Mouse (Mus musculus): ENCODE measurements around the gene Sirt3. TPM values are rescaled to one million over a fixed set of nuclear protein-coding genes. Genes with fewer than 3 reads are reported as not detected.

Gene Sirt3
- polyA plus RNA-seq, 1 experiment from 2014 or later = 24.7 TPM

- Histone ChIP-seq H3K4me1 (peaks cover 4% of the 10 kb centered on the region; the same call in 1 of the 2 replicates), H3K4me3 (replicated peaks) (peak overlapping the region; percentile 34), H3K4me2 (peak overlapping the region; percentile 61), H3K9ac (peak overlapping the region; percentile 12; the same call in 1 of the 2 replicates), H3K27me3 (no peaks in the 10 kb centered on the region), H3K36me3 (replicated peaks) (no peaks in the 10 kb centered on the region), H3K9me3 (no peaks in the 10 kb centered on the region), H3K27ac (no peak overlapping the region)
- WGBS = under 1% methylated on average over 19 of the region's 19 CpGs
- peak; percentile 57; the same call in 1 of the 2 replicates for ATAC-seq (ENCODE audit: low FRiP score)
These were observed 26.6 kb upstream of the Sirt3 start for GRCm38 (mm10) chr7:140908634-140909107.

GRCm38 (mm10) chr7:140908181-140908580, 26.1 kb upstream of the Sirt3 start:
- Histone ChIP-seq H3K9me3 (no peaks in the 10 kb centered on the region), H3K4me2 (peak overlapping the region; percentile 61; the same call in 1 of the 2 replicates), H3K27ac (no peak overlapping the region), H3K9ac (no peak overlapping the region; the same call in 1 of the 2 replicates), H3K4me1 (peaks cover 4% of the 10 kb centered on the region; the same call in 1 of the 2 replicates), H3K36me3 (replicated peaks) (no peaks in the 10 kb centered on the region), H3K27me3 (no peaks in the 10 kb centered on the region), H3K4me3 (replicated peaks) (no peak overlapping the region)
- 52% methylated on average over 7 of the region's 7 CpGs for WGBS
- no peak for ATAC-seq (ENCODE audit: low FRiP score)

- WGBS = 90% methylated on average over 7 of the region's 7 CpGs
- Histone ChIP-seq H3K27me3 (no peaks in the 10 kb centered on the region), H3K9ac (no peak overlapping the region), H3K4me1 (peaks cover 4% of the 10 kb centered on the region; the same call in 1 of the 2 replicates), H3K9me3 (no peaks in the 10 kb centered on the region), H3K36me3 (replicated peaks) (no peaks in the 10 kb centered on the region), H3K27ac (no peak overlapping the region), H3K4me2 (no peak overlapping the region), H3K4me3 (replicated peaks) (no peak overlapping the region)
- ATAC-seq (ENCODE audit: low FRiP score) = no peak
These were observed 25.6 kb upstream of the Sirt3 start for GRCm38 (mm10) chr7:140907697-140908096.

- Histone ChIP-seq H3K9ac (no peak overlapping the region), H3K4me2 (no peak overlapping the region), H3K9me3 (no peaks in the 10 kb centered on the region), H3K4me3 (replicated peaks) (no peak overlapping the region), H3K27me3 (no peaks in the 10 kb centered on the region), H3K36me3 (replicated peaks) (no peaks in the 10 kb centered on the region), H3K27ac (no peak overlapping the region), H3K4me1 (peaks cover 4% of the 10 kb centered on the region; the same call in 1 of the 2 replicates)
- WGBS = 87% methylated on average over 13 of the region's 13 CpGs
- no peak for ATAC-seq (ENCODE audit: low FRiP score)
These were observed 25.0 kb upstream of the Sirt3 start for GRCm38 (mm10) chr7:140907131-140907530.

- H3K9ac ChIP-seq = no peak overlapping the region
- H3K27ac ChIP-seq = no peak overlapping the region
- ATAC-seq (ENCODE audit: low FRiP score) = no peak
- H3K9me3 ChIP-seq = no peaks in the 10 kb centered on the region
- WGBS = 94% methylated on average over 2 of the region's 2 CpGs
- H3K4me1 ChIP-seq = peaks cover 4% of the 10 kb centered on the region; the same call in 1 of the 2 replicates
- no peak overlapping the region for H3K4me3 ChIP-seq (replicated peaks)
- no peaks in the 10 kb centered on the region for H3K36me3 ChIP-seq (replicated peaks)
- no peaks in the 10 kb centered on the region for H3K27me3 ChIP-seq
- H3K4me2 ChIP-seq = no peak overlapping the region
These were observed 23.6 kb upstream of the Sirt3 start for GRCm38 (mm10) chr7:140905642-140906081.

- Histone ChIP-seq H3K27me3 (no peaks in the 10 kb centered on the region), H3K4me1 (no peaks in the 10 kb centered on the region), H3K36me3 (replicated peaks) (peaks cover 13% of the 10 kb centered on the region), H3K27ac (no peak overlapping the region), H3K4me2 (no peak overlapping the region), H3K9me3 (no peaks in the 10 kb centered on the region), H3K4me3 (replicated peaks) (no peak overlapping the region), H3K9ac (no peak overlapping the region)
- 24% methylated on average over 13 of the region's 13 CpGs for WGBS
- ATAC-seq (ENCODE audit: low FRiP score) = peak; percentile 46; the same call in 1 of the 2 replicates
These were observed 21.1 kb upstream of the Sirt3 start for GRCm38 (mm10) chr7:140903212-140903611.

- no peaks in the 10 kb centered on the region for H3K4me1 ChIP-seq
- H3K9ac ChIP-seq = no peak overlapping the region
- no peak overlapping the region for H3K4me3 ChIP-seq (replicated peaks)
- no peaks in the 10 kb centered on the region for H3K9me3 ChIP-seq
- no peak for ATAC-seq (ENCODE audit: low FRiP score)
- H3K36me3 ChIP-seq (replicated peaks) = peaks cover 22% of the 10 kb centered on the region
- WGBS = 71% methylated on average over 15 of the region's 15 CpGs
- no peak overlapping the region for H3K4me2 ChIP-seq
- H3K27me3 ChIP-seq = no peaks in the 10 kb centered on the region
- H3K27ac ChIP-seq = no peak overlapping the region
These were observed 20.1 kb upstream of the Sirt3 start for GRCm38 (mm10) chr7:140902036-140902875.

- Histone ChIP-seq H3K27me3 (no peaks in the 10 kb centered on the region), H3K27ac (no peak within 1 kb of the TSS), H3K4me1 (no peaks in the 10 kb centered on the region), H3K9ac (no peak within 1 kb of the TSS), H3K36me3 (replicated peaks) (peaks cover 39% of the 10 kb centered on the region), H3K9me3 (no peaks in the 10 kb centered on the region), H3K4me3 (replicated peaks) (no peak within 1 kb of the TSS), H3K4me2 (no peak within 1 kb of the TSS)
- 87% methylated on average over 10 of the region's 10 CpGs for WGBS
- ATAC-seq (ENCODE audit: low FRiP score) = no peak
These were observed 18.1 kb upstream of the Sirt3 start, which contains the start of gene Cox8b for GRCm38 (mm10) chr7:140900220-140900619. TSS of gene Cox8b (minus strand) at chr7:140900446.

- Histone ChIP-seq H3K4me3 (replicated peaks) (no peak overlapping the region), H3K9ac (no peak overlapping the region), H3K27ac (no peak overlapping the region), H3K4me1 (no peaks in the 10 kb centered on the region), H3K27me3 (no peaks in the 10 kb centered on the region), H3K9me3 (no peaks in the 10 kb centered on the region), H3K36me3 (replicated peaks) (peaks cover 48% of the 10 kb centered on the region), H3K4me2 (no peak overlapping the region)
- 85% methylated on average over 3 of the region's 3 CpGs for WGBS
- ATAC-seq (ENCODE audit: low FRiP score) = no peak
These were observed 17.0 kb upstream of the Sirt3 start for GRCm38 (mm10) chr7:140899121-140899520.

GRCm38 (mm10) chr7:140897863-140898262, 15.8 kb upstream of the Sirt3 start:
- Histone ChIP-seq H3K4me2 (no peak overlapping the region), H3K36me3 (replicated peaks) (peaks cover 60% of the 10 kb centered on the region), H3K27me3 (no peaks in the 10 kb centered on the region), H3K9me3 (no peaks in the 10 kb centered on the region), H3K27ac (no peak overlapping the region), H3K4me1 (no peaks in the 10 kb centered on the region), H3K9ac (no peak overlapping the region), H3K4me3 (replicated peaks) (no peak overlapping the region)
- 91% methylated on average over 7 of the region's 7 CpGs for WGBS
- ATAC-seq (ENCODE audit: low FRiP score) = no peak

GRCm38 (mm10) chr7:140894611-140895010, 12.5 kb upstream of the Sirt3 start:
- H3K4me3 ChIP-seq (replicated peaks) = no peak overlapping the region
- no peaks in the 10 kb centered on the region for H3K27me3 ChIP-seq
- no peak overlapping the region for H3K27ac ChIP-seq
- H3K36me3 ChIP-seq (replicated peaks) = peaks cover 80% of the 10 kb centered on the region
- H3K4me1 ChIP-seq = no peaks in the 10 kb centered on the region
- no peaks in the 10 kb centered on the region for H3K9me3 ChIP-seq
- no peak for ATAC-seq (ENCODE audit: low FRiP score)
- H3K4me2 ChIP-seq = no peak overlapping the region
- H3K9ac ChIP-seq = no peak overlapping the region
- 94% methylated on average over 3 of the region's 3 CpGs for WGBS

- no peaks in the 10 kb centered on the region for H3K9me3 ChIP-seq
- no peak overlapping the region for H3K4me3 ChIP-seq (replicated peaks)
- WGBS = 90% methylated on average over 7 of the region's 7 CpGs
- no peaks in the 10 kb centered on the region for H3K27me3 ChIP-seq
- H3K36me3 ChIP-seq (replicated peaks) = peaks cover 81% of the 10 kb centered on the region
- no peak overlapping the region for H3K4me2 ChIP-seq
- ATAC-seq (ENCODE audit: low FRiP score) = no peak
- no peak overlapping the region for H3K27ac ChIP-seq
- no peak overlapping the region for H3K9ac ChIP-seq
- no peaks in the 10 kb centered on the region for H3K4me1 ChIP-seq
These were observed 11.9 kb upstream of the Sirt3 start for GRCm38 (mm10) chr7:140894031-140894430.
